Mouse (Mus musculus): ENCODE measurements at regions not wholly inside any gene's neighbourhood (a gene's known extent, or its start where the extent isn't known, plus 50 kb on each side); places are given as distances from the start of the nearest gene placed in this dataset.
A peak's percentile ranks its signal among the peaks of the same experiment; 100 is the strongest.

DNA sequence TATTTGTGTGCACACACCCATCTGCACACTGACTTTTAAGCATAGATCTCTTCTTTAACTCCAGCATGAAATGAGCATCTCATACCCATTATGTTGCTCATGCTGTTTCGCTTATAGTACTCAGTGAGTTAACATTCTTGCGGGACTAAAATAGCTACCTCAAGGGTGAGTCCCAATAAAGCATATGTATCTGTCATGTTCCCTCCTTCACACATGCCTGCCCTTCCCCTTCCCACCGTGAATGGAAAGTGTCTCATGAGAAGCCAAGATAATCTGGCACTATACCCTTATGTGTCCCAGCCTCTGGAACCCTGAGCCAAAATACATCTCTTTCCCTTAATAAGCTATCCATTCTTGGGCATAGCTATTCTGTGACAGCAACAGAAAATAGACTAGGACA lies 352.3 kb downstream of the Gm826 start:
- DNase-seq (ENCODE audit: low spot score in 2 of 2), result no peak

- DNase-seq (ENCODE audit: low spot score in 2 of 2), result no peak
These were observed 383.6 kb downstream of the Gm826 start for GRCm38 (mm10) chr2:159950369-159950768.

DNA sequence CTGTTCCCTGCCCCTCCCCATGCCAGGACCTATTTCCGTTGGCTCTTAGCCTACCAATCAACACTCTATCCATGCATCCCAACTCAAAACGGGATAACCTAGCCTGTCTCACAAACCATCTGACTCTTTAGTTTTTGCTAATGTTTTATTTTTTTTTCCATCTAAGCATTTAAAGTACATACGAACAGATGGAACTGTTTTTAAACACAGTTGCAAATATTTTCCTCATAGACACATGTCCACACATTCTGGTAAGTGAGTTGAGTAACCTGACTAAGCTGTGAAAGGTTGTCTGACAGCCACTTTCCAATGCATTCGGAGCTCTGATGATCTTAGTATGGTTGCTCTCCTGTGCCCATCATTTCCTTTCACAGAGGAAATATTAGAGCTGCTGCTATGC lies 384.9 kb downstream of the Gm826 start:
- DNase-seq (ENCODE audit: low spot score in 2 of 2), result no peak

- DNase-seq (ENCODE audit: low spot score in 2 of 2), result no peak
These were observed 403.2 kb downstream of the Gm826 start for GRCm38 (mm10) chr2:159930744-159931143.

DNA sequence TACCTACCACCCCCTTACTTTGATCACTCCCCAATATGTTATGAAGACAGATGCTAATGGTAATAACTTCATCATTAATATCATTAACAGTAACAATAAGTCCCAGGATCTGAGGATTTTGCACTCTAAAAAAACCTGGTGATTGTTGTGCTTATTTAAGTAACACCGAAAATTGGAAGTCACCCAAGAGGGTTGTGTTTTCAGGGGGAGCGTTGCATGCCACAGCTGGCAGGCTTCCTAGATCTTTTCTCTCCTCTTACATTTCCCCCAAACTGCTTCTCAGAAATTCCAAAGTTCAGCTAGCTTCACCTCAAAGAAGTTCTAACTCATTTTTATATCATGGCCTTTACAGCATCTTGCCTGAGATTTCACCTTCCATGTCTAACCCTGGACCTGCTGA lies 444.3 kb downstream of the Gm826 start:
- no peak for DNase-seq (ENCODE audit: low spot score in 2 of 2)

- no peak for DNase-seq (ENCODE audit: low spot score in 2 of 2)
These were observed 449.0 kb downstream of the Gm826 start for GRCm38 (mm10) chr2:159884773-159885459.

GRCm38 (mm10) chr2:159866981-159867380 lies 467.0 kb downstream of the Gm826 start:
- no peak for DNase-seq (ENCODE audit: low spot score in 2 of 2)

- DNase-seq (ENCODE audit: low spot score in 2 of 2), result peak; percentile 12
These were observed 467.6 kb downstream of the Gm826 start for GRCm38 (mm10) chr2:159866391-159866790.

GRCm38 (mm10) chr2:159863185-159863584 lies 470.8 kb downstream of the Gm826 start:
- DNase-seq (ENCODE audit: low spot score in 2 of 2), result no peak

GRCm38 (mm10) chr2:159853891-159854665 lies 479.9 kb downstream of the Gm826 start:
- no peak for DNase-seq (ENCODE audit: low spot score in 2 of 2)

- DNase-seq (ENCODE audit: low spot score in 2 of 2), result no peak
These were observed 481.0 kb downstream of the Gm826 start for GRCm38 (mm10) chr2:159852959-159853358.

DNA sequence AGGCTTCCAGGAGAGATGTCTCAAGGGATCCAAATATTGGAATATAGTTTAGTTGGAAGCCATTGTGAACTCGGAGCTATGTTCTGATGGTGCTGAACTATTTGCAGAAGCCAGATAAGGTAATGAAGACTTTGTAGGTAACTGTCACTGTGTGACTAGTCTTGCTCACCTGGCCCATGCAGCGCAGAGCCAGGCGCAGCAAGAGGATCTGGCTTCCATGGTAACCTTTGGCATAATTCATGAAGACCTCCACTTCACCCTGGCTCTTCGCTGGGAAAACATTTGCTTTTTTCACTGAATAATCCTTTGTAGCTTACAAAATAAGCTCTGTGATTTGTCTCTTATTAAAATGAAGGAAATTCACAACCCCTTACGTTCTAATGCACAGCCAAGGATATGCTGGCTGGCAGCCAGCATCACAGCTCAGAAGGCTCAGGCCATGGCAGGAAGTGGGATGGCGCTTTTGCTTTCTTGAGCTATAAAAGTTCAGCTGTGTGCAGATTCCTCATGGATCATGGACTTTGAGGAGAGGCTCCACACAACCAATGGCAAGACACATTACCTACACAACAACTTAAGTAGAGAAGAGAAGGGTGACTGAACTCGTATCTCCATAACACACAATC lies 501.4 kb downstream of the Gm826 start:
- DNase-seq (ENCODE audit: low spot score in 2 of 2), result no peak

- no peak for DNase-seq (ENCODE audit: low spot score in 2 of 2)
These were observed 507.5 kb downstream of the Gm826 start for GRCm38 (mm10) chr2:159826417-159826816.

- no peak for DNase-seq (ENCODE audit: low spot score in 2 of 2)
These were observed 515.4 kb downstream of the Gm826 start for GRCm38 (mm10) chr2:159818556-159818955.

DNA sequence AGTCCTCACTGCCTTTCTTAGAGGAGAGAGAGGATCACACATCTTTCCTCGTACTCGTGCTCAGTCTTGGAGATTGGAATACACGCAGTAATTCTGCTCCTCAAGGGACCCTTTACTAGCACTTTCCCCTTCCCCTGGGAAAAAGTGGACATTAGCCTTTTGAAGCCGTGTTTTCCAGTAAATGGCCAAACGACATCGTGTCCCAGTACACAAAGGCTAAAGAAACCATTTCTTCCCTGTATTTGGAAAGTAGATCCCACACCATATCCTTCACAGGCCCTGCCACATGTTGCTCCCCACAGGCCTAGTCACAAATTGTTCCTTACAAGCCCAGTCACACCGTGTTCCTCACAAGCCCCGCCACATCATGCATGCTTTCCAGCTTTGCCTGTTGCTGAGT lies 517.6 kb downstream of the Gm826 start:
- no peak for DNase-seq (ENCODE audit: low spot score in 2 of 2)
